Mouse (Mus musculus): Measurements from ENCODE around the gene Il5.

The Il5 gene

DNA sequence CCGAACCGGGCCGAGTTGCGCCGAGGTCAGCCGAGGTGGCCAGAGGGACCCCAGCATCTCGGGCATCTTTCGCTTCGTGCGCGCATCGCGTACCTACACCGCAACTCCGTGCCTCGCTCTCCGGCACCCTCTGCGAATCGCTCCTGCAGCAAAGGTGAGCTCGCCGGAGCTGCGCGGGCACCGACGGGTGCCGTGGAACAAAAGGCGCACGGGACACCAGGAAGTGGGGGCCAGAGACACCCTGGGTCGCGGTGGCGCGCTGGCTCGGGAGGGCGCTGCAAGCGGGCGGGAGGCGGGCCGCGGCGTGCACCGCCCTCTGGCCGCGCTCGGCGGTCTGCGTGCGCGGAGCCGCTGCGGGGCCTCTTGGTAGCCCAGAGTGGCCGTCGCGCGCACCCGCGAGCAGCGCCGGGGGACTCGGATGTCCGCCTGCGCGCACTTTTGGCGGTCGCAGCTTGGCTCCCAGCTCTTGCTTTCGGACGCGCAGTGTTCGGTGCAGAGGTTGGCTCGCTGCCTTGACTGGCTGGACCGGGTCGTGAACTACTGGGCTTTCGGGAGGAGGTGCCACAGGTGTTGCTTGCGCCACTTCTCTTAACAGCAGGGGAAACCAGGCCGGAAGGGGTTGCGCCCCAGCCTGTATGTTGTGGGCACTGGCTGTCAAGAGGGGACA, 49.7 kb downstream of the Il5 start:
- no peak for DNase-seq (ENCODE audit: low read depth, low spot score)

DNA sequence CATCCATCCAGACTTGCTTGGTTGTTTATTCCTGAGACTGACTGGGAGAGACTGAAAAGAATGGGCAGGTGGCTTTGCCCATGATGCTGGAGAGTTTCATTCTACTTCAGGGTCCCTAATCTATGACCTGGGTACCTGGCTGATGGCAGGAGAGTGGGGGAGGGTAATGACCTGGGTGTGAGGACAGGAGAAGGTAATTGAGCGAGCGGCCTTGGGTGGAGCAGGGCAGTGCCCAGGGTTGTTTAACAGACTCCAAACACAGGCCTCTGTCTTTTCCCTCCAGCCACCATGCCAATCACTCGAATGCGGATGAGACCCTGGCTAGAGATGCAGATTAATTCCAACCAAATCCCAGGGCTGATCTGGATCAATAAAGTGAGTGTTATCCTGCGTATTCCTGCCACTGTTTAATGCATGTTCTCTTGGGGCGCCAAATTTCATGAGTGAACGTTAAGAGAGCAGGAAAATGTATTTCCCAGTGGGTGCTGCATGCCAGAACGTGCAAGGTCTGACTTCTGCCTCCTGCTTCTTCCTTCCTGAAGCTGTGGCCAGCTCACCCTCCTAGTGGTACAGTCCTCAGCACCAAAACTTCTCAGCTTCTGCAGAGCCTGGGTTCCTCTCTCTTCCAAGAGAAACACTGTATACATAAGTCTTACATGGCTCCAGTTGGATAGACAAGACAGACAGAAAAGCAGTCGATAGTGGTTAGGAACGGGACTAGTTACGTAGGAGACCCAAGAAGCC, 50.6 kb downstream of the Il5 start:
- no peak for DNase-seq (ENCODE audit: low read depth, low spot score)

DNA sequence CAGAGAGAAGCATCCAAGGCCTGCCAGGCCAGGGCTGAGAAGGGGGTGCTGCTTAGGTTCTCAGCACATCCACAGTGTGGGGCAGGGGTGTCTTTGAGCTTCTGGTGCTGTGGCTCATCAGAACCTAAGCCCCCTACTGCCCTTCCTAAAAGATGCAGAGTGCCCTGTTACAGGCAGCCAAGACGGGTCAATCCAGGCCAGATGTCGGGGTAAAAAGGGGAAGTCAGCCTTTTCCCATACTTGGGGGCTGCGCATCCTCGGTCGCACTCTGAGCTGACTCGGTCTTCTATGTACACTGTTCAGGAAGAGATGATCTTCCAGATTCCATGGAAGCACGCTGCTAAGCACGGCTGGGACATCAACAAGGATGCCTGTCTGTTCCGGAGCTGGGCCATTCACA, 51.9 kb downstream of the Il5 start:
- DNase-seq (ENCODE audit: low read depth, low spot score), result no peak

DNA sequence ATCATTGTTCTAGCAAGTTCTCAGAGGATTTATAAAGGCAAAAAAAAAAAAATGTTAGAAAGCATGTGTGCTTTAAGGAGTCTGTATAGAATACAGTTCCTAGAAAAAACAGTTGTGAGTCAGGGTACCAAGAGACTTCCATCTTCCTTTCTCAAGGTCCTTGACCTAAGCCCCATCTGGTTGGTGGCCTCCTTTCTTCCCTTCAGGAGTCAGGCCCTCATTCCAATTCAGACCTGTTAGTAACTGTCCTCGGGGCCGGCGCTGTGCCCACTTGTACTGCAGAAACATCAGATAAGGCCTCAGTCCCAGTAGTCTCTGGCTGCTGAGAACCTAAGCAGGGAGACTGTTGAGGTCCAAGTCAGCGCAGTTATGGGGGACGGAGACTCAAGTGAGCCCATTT, 52.5 kb downstream of the Il5 start, which contains the start of gene Gm17334:
TSS of gene Gm17334 (minus strand) at position 101 of the 400 bp plus-strand sequence.
- no peak for DNase-seq (ENCODE audit: low read depth, low spot score)

DNA sequence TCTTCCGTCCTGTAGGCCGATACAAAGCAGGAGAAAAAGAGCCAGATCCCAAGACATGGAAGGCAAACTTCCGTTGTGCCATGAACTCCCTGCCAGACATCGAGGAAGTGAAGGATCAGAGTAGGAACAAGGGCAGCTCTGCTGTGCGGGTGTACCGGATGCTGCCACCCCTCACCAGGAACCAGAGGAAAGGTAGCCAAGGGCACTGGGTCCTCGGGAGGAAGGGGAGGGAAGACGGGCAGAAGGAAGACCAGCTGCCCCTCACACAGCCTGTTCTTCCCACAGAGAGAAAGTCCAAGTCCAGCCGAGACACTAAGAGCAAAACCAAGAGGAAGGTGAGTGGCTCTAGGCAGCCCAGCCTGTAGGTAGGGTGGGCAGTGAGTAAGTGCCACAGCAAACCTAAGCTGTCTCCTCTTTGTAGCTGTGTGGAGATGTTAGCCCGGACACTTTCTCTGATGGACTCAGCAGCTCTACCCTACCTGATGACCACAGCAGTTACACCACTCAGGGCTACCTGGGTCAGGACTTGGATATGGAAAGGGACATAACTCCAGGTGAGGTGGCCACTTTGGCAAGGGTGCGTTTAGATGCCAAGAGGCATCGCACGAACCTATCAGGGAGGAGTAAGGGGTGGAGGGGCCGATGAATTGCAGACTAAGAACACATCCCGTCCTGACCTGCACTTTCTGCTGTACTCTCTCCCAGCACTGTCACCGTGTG, 53.2 kb downstream of the Il5 start:
- no peak for DNase-seq (ENCODE audit: low read depth, low spot score)

All from WW6 (cell line).